Mouse (Mus musculus): ENCODE data around the gene Naaladl2. TPM values are rescaled to one million over a fixed set of nuclear protein-coding genes. Genes with fewer than 3 reads are reported as not detected.

Gene Naaladl2
- polyA plus RNA-seq, 1 experiment from 2014 or later: 0.85 TPM

- no peak for DNase-seq
- Histone ChIP-seq H3K4me2 (ENCODE audit: low read depth, low read length) (no peak overlapping the region), H3K27me3 (ENCODE audit: insufficient read depth, low read length) (no peaks in the 10 kb centered on the region), H3K36me3 (replicated peaks; ENCODE audit: insufficient read depth, low read length) (no peaks in the 10 kb centered on the region), H3K9me3 (ENCODE audit: low read length) (no peaks in the 10 kb centered on the region), H3K27ac (ENCODE audit: low read depth) (no peak overlapping the region), H3K4me1 (ENCODE audit: insufficient read depth) (no peaks in the 10 kb centered on the region), H3K9ac (replicated peaks) (no peak overlapping the region), H3K4me3 (ENCODE audit: low read depth, low read length) (no peak overlapping the region)
- TF ChIP-seq CTCF (IDR thresholded peaks at IDR 0.05; ENCODE audit: low read depth) (no peak), EP300 (IDR thresholded peaks at IDR 0.05; ENCODE audit: low read depth) (no peak)
- WGBS (ENCODE audit: insufficient replicate concordance): 47% methylated on average over 6 of the region's 6 CpGs
- peak; percentile 38 for ATAC-seq
Measured at GRCm38 (mm10) chr3:24921401-24921800, 222.7 kb downstream of the Naaladl2 start.

- H3K4me1 ChIP-seq (ENCODE audit: insufficient read depth): no peaks in the 10 kb centered on the region
- H3K27me3 ChIP-seq (ENCODE audit: insufficient read depth, low read length): no peaks in the 10 kb centered on the region
- H3K9me3 ChIP-seq (ENCODE audit: low read length): no peaks in the 10 kb centered on the region
- ATAC-seq (no peak), DNase-seq (no peak)
- TF ChIP-seq EP300 (IDR thresholded peaks at IDR 0.05; ENCODE audit: low read depth) (no peak), CTCF (IDR thresholded peaks at IDR 0.05; ENCODE audit: low read depth) (no peak)
- H3K9ac ChIP-seq (replicated peaks): no peak overlapping the region
- no peak overlapping the region for H3K4me2 ChIP-seq (ENCODE audit: low read depth, low read length)
- 64% methylated on average over 3 of the region's 3 CpGs for WGBS (ENCODE audit: insufficient replicate concordance)
- H3K4me3 ChIP-seq (ENCODE audit: low read depth, low read length): no peak overlapping the region
- H3K27ac ChIP-seq (ENCODE audit: low read depth): no peak overlapping the region
- H3K36me3 ChIP-seq (replicated peaks; ENCODE audit: insufficient read depth, low read length): no peaks in the 10 kb centered on the region
Measured at GRCm38 (mm10) chr3:24905425-24905960, 238.6 kb downstream of the Naaladl2 start.

- ATAC-seq (no peak), DNase-seq (no peak)
- Histone ChIP-seq H3K27ac (ENCODE audit: low read depth) (no peak overlapping the region), H3K36me3 (replicated peaks; ENCODE audit: insufficient read depth, low read length) (no peaks in the 10 kb centered on the region), H3K9me3 (ENCODE audit: low read length) (no peaks in the 10 kb centered on the region), H3K9ac (replicated peaks) (no peak overlapping the region), H3K4me3 (ENCODE audit: low read depth, low read length) (no peak overlapping the region), H3K4me1 (ENCODE audit: insufficient read depth) (no peaks in the 10 kb centered on the region), H3K27me3 (ENCODE audit: insufficient read depth, low read length) (no peaks in the 10 kb centered on the region), H3K4me2 (ENCODE audit: low read depth, low read length) (no peak overlapping the region)
- TF ChIP-seq EP300 (IDR thresholded peaks at IDR 0.05; ENCODE audit: low read depth) (no peak), CTCF (IDR thresholded peaks at IDR 0.05; ENCODE audit: low read depth) (no peak)
- 51% methylated on average over 3 of the region's 3 CpGs for whole genome bisulfite sequencing (ENCODE audit: insufficient replicate concordance)
Measured at GRCm38 (mm10) chr3:24888801-24889200, 255.3 kb downstream of the Naaladl2 start.

GRCm38 (mm10) chr3:24872254-24872653, 271.8 kb downstream of the Naaladl2 start:
- DNase-seq (no peak), ATAC-seq (no peak)
- 63% methylated on average over 1 of the region's 1 CpGs for WGBS (ENCODE audit: insufficient replicate concordance)
- Histone ChIP-seq H3K4me1 (ENCODE audit: insufficient read depth) (no peaks in the 10 kb centered on the region), H3K4me2 (ENCODE audit: low read depth, low read length) (no peak overlapping the region), H3K27me3 (ENCODE audit: insufficient read depth, low read length) (no peaks in the 10 kb centered on the region), H3K9ac (replicated peaks) (no peak overlapping the region), H3K9me3 (ENCODE audit: low read length) (no peaks in the 10 kb centered on the region), H3K36me3 (replicated peaks; ENCODE audit: insufficient read depth, low read length) (no peaks in the 10 kb centered on the region), H3K27ac (ENCODE audit: low read depth) (no peak overlapping the region), H3K4me3 (ENCODE audit: low read depth, low read length) (no peak overlapping the region)
- TF ChIP-seq EP300 (IDR thresholded peaks at IDR 0.05; ENCODE audit: low read depth) (no peak), CTCF (IDR thresholded peaks at IDR 0.05; ENCODE audit: low read depth) (no peak)

GRCm38 (mm10) chr3:24852936-24853335, 291.1 kb downstream of the Naaladl2 start:
- TF ChIP-seq EP300 (IDR thresholded peaks at IDR 0.05; ENCODE audit: low read depth) (no peak), CTCF (IDR thresholded peaks at IDR 0.05; ENCODE audit: low read depth) (no peak)
- no peak for ATAC-seq
- H3K4me2 ChIP-seq (ENCODE audit: low read depth, low read length): no peak overlapping the region
- no peak overlapping the region for H3K4me3 ChIP-seq (ENCODE audit: low read depth, low read length)
- H3K9ac ChIP-seq (replicated peaks): no peak overlapping the region
- H3K27me3 ChIP-seq (ENCODE audit: insufficient read depth, low read length): no peaks in the 10 kb centered on the region
- WGBS (ENCODE audit: insufficient replicate concordance): 47% methylated on average over 2 of the region's 2 CpGs
- no peaks in the 10 kb centered on the region for H3K4me1 ChIP-seq (ENCODE audit: insufficient read depth)
- H3K27ac ChIP-seq (ENCODE audit: low read depth): no peak overlapping the region
- H3K9me3 ChIP-seq (ENCODE audit: low read length): no peaks in the 10 kb centered on the region
- no peaks in the 10 kb centered on the region for H3K36me3 ChIP-seq (replicated peaks; ENCODE audit: insufficient read depth, low read length)
- no peak for DNase-seq

GRCm38 (mm10) chr3:24796739-24797138, 347.3 kb downstream of the Naaladl2 start:
- ATAC-seq (no peak), DNase-seq (no peak)
- Histone ChIP-seq H3K36me3 (replicated peaks; ENCODE audit: insufficient read depth, low read length) (no peaks in the 10 kb centered on the region), H3K27me3 (ENCODE audit: insufficient read depth, low read length) (no peaks in the 10 kb centered on the region), H3K4me2 (ENCODE audit: low read depth, low read length) (no peak overlapping the region), H3K9me3 (ENCODE audit: low read length) (no peaks in the 10 kb centered on the region), H3K27ac (ENCODE audit: low read depth) (no peak overlapping the region), H3K4me1 (ENCODE audit: insufficient read depth) (no peaks in the 10 kb centered on the region), H3K9ac (replicated peaks) (no peak overlapping the region), H3K4me3 (ENCODE audit: low read depth, low read length) (no peak overlapping the region)
- no peak for TF ChIP-seq EP300 (IDR thresholded peaks at IDR 0.05; ENCODE audit: low read depth)
- TF ChIP-seq CTCF (IDR thresholded peaks at IDR 0.05; ENCODE audit: low read depth): no peak
- 59% methylated on average over 2 of the region's 2 CpGs for WGBS (ENCODE audit: insufficient replicate concordance)
